Mouse (Mus musculus) adrenal gland, postnatal 4 days (tissue): ENCODE measurements at regions not wholly inside any gene's neighbourhood (a gene's known extent, or its start where the extent isn't known, plus 50 kb on each side); places are given as distances from the start of the nearest gene placed in this dataset.
A peak's percentile ranks its signal among the peaks of the same experiment; 100 is the strongest.

Experiments
- DNase-seq, 2 experiments: peaks; one replicate each; pipeline ENCODE4 v3.0.0; 2021 to 2022; ENCODE audit warnings: low spot score in 2 of 2, mixed read lengths in 2 of 2

GRCm38 (mm10) chr14:24081911-24082558 is 67.7 kb upstream of the Kcnma1 start:
- no peak for DNase-seq

- DNase-seq, result no peak
These were observed 54.4 kb upstream of the Kcnma1 start for GRCm38 (mm10) chr14:24068693-24069092.

DNA sequence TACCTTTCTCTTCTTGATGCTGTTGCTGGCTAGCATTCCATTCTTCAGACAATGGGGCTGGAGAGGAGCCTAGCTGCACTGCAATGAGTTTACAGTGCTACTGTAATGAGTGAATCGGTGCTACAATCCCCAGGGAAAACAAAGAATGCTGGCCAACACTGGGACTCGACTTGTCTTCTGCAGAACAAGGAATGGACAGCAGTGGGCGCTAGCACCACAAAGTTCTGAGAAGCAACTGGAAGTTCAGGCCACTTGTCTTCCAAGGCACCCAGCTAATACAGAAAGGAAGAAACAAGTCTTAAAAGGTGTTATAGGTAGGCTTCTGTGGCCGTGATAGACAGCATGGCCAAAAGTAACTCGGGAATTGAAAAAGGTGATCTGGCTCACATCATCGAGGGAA is 53.4 kb upstream of the Kcnma1 start:
- DNase-seq, result peak; percentile 47 to 61

DNA sequence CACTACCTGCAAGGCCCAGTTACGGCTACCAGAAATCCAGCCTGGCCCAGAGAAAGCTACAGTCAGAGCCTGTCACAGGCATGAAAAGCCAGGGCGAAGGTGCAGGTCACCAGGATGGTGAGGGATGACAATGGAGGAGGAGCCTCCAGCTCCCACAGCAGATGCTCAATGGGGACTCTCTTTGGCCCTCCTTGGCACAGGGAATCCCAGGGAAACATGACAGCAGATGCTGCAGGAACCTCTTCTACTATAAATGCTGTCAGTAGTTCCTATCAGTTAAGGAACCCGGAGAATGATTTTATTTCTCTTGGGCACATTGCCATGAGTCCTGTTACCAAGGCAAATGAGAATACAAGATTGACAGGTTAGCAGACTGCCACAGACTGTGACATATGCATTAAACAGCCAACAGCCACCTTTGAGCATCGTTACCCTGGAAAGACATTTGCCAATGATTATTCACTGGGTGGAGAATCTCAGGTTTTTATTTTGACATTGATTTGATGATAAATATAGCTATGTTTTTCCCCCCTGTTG is 51.0 kb upstream of the Kcnma1 start:
- no peak for DNase-seq
